Mouse (Mus musculus): ENCODE measurements around the gene Il18bp.

GRCm38 (mm10) chr7:102025187-102026119, 7.0 kb upstream of the Il18bp start:
- TF ChIP-seq MEF2A (IDR thresholded peaks at IDR 0.05; ENCODE audit: borderline replicate concordance, low read depth, low read length) (no peak), POLR2A (IDR thresholded peaks at IDR 0.05; ENCODE audit: low read depth, low read length) (no peak), CTCF (conservative IDR thresholded peaks at IDR 0.05 in 1 of 2, IDR thresholded peaks at IDR 0.05 in 1 of 2; ENCODE audit: low read depth in 2 of 2, low read length in 2 of 2) (no peak), MAFK (IDR thresholded peaks at IDR 0.05; ENCODE audit: insufficient replicate concordance, low read length) (peak; percentile 98), MAX (IDR thresholded peaks at IDR 0.05; ENCODE audit: low read length) (no peak), JUND (conservative IDR thresholded peaks at IDR 0.05; ENCODE audit: low read depth, low read length) (no peak), TBP (conservative IDR thresholded peaks at IDR 0.05; ENCODE audit: low read depth, low read length) (no peak), MYC (IDR thresholded peaks at IDR 0.05; ENCODE audit: low read depth, low read length) (no peak), MAZ (IDR thresholded peaks at IDR 0.05; ENCODE audit: low read depth, low read length) (no peak), EP300 (IDR thresholded peaks at IDR 0.05; ENCODE audit: low read length) (no peak), CHD2 (IDR thresholded peaks at IDR 0.05; ENCODE audit: low read length) (no peak), ZNF384 (IDR thresholded peaks at IDR 0.05; ENCODE audit: low read depth, low read length) (no peak), TCF12 (IDR thresholded peaks at IDR 0.05; ENCODE audit: low read depth, low read length) (no peak)
